8 mouse cellular contexts compared by ENCODE assay signal in genomic region chr19:5745756-5746710, GRCm38 (mm10). TPM values are rescaled to one million over a fixed set of nuclear protein-coding genes. Genes with fewer than 3 reads are reported as not detected.
DNase-seq lines count a peak whose midpoint lies in the region; ATAC-seq and TF ChIP-seq lines count a peak whose summit lies in the region.

No protein-coding gene starts in this region.

- TF ChIP-seq EP300 in liver, embryonic 14.5 days (IDR thresholded peaks at IDR 0.05; ENCODE audit: low read depth): no peak

- H3K27ac ChIP-seq in forebrain, embryonic 12.5 days: no peak overlapping the region
- H3K27ac ChIP-seq in liver, embryonic 14.5 days: no peak overlapping the region

- DNase-seq in cerebellum, adult 11-12 months: peak; percentile 43
- DNase-seq in cerebellum, adult 9-11 months: no peak
- peak; percentile 87 for DNase-seq in A20 (ENCODE audit: low read depth, low spot score)
- no peak for DNase-seq in liver, embryonic 14.5 days (ENCODE audit: low read depth in 3 of 3, low spot score in 3 of 3)
- no peak for DNase-seq in left cerebral cortex, postnatal 4 days
- no peak for DNase-seq in spleen, postnatal 36 days (ENCODE audit: low spot score in 2 of 2)
- DNase-seq in thymus, postnatal 0 days (ENCODE audit: low spot score): no peak

- no peaks in the 10 kb centered on the region for H3K36me3 ChIP-seq in forebrain, embryonic 12.5 days (replicated peaks)
- H3K36me3 ChIP-seq in liver, embryonic 14.5 days (replicated peaks; ENCODE audit: control insufficient read depth, insufficient read depth, low read depth): no peaks in the 10 kb centered on the region

- peak overlapping the region; percentile 55 for H3K4me2 ChIP-seq in forebrain, embryonic 12.5 days
- H3K4me2 ChIP-seq in liver, embryonic 14.5 days (ENCODE audit: low read depth): peak overlapping the region; percentile 28; the same call in 1 of the 2 replicates

- H3K9me3 ChIP-seq in forebrain, embryonic 12.5 days: no peaks in the 10 kb centered on the region
- no peaks in the 10 kb centered on the region for H3K9me3 ChIP-seq in liver, embryonic 14.5 days (ENCODE audit: control insufficient read depth, low read length)

- no peak for TF ChIP-seq CTCF in liver, embryonic 14.5 days (IDR thresholded peaks at IDR 0.05; ENCODE audit: low read depth)

- ATAC-seq in forebrain, embryonic 12.5 days (ENCODE audit: low FRiP score): no peak
- no peak for ATAC-seq in liver, embryonic 14.5 days (ENCODE audit: insufficient read depth)

- peak overlapping the region; percentile 47 for H3K9ac ChIP-seq in forebrain, embryonic 12.5 days
- H3K9ac ChIP-seq in liver, embryonic 14.5 days (replicated peaks): no peak overlapping the region

- intact Hi-C loops in left cerebral cortex, postnatal 4 days (cut with DNase I): no loop called here

- H3K4me1 ChIP-seq in forebrain, embryonic 12.5 days: peaks cover 42% of the 10 kb centered on the region
- H3K4me1 ChIP-seq in liver, embryonic 14.5 days (replicated peaks; ENCODE audit: control insufficient read depth in 2 of 2, insufficient read depth in 2 of 2, low read length in 1 of 2): peaks cover 0 to 5% of the 10 kb centered on the region in 2 experiments; a peak in 2 of 4 replicates

- H3K27me3 ChIP-seq in forebrain, embryonic 12.5 days: peaks cover 84% of the 10 kb centered on the region
- H3K27me3 ChIP-seq in liver, embryonic 14.5 days (ENCODE audit: control insufficient read depth, insufficient read depth, low read length): peaks cover 79% of the 10 kb centered on the region

- 3% methylated on average over 35 of the region's 36 CpGs for WGBS in forebrain, embryonic 12.5 days
- 8% methylated on average over 36 of the region's 36 CpGs for WGBS in liver, embryonic 14.5 days (ENCODE audit: insufficient replicate concordance)

- peak overlapping the region; percentile 17 for H3K4me3 ChIP-seq in forebrain, embryonic 12.5 days (replicated peaks)
- no peak overlapping the region for H3K4me3 ChIP-seq in liver, embryonic 14.5 days (ENCODE audit: insufficient read depth in 1 of 2, low read depth in 2 of 2, low read length in 2 of 2)

RNA-seq across cellular contexts. Expression of gene Ltbp3, which starts 5.3 kb away (rescaled TPM):
- polyA plus RNA-seq in forebrain, embryonic 12.5 days (2016; fragmentation: Nextera tagmentation; extraction: Ambion mirVana): 10.0 and 12.0 TPM in 2 replicates
- 1.9 and 2.1 TPM in 2 replicates for polyA plus RNA-seq in liver, embryonic 14.5 days (2012; rRNA removed)
- 0.85 and 1.6 TPM in 2 replicates for polyA plus RNA-seq in liver, embryonic 14.5 days (2014; fragmentation: Nextera tagmentation; extraction: Ambion mirVana)
- total RNA-seq in left cerebral cortex, postnatal 4 days (2021): 10 to 100 TPM; 23.8 to 23.9 TPM
- 9.7 and 10.2 TPM in 2 replicates for polyA plus RNA-seq in thymus, postnatal 0 days (2015; fragmentation: Nextera tagmentation; extraction: Ambion mirVana)

RNA-seq across cellular contexts. Expression of gene Fam89b, which starts 16.6 kb away (rescaled TPM):
- 170 and 172 TPM in 2 replicates for polyA plus RNA-seq in forebrain, embryonic 12.5 days (2016; fragmentation: Nextera tagmentation; extraction: Ambion mirVana)
- 44.0 and 50.9 TPM in 2 replicates for polyA plus RNA-seq in liver, embryonic 14.5 days (2012; rRNA removed)
- 40.6 and 41.0 TPM in 2 replicates for polyA plus RNA-seq in liver, embryonic 14.5 days (2014; fragmentation: Nextera tagmentation; extraction: Ambion mirVana)
- total RNA-seq in left cerebral cortex, postnatal 4 days (2021): 10 to 100 TPM; 72.4 to 72.5 TPM
- polyA plus RNA-seq in thymus, postnatal 0 days (2015; fragmentation: Nextera tagmentation; extraction: Ambion mirVana): 91.8 and 92.5 TPM in 2 replicates

RNA-seq across cellular contexts. Expression of gene Ehbp1l1, which starts 19.9 kb away (rescaled TPM):
- polyA plus RNA-seq in forebrain, embryonic 12.5 days (2016; fragmentation: Nextera tagmentation; extraction: Ambion mirVana): 6.1 and 6.7 TPM in 2 replicates
- 70.8 and 95.5 TPM in 2 replicates for polyA plus RNA-seq in liver, embryonic 14.5 days (2012; rRNA removed)
- polyA plus RNA-seq in liver, embryonic 14.5 days (2014; fragmentation: Nextera tagmentation; extraction: Ambion mirVana): 66.0 and 76.7 TPM in 2 replicates
- 10 to 100 TPM; 41.9 to 48.6 TPM for total RNA-seq in left cerebral cortex, postnatal 4 days (2021)
- polyA plus RNA-seq in thymus, postnatal 0 days (2015; fragmentation: Nextera tagmentation; extraction: Ambion mirVana): 17.6 TPM in 2 replicates

RNA-seq across cellular contexts. Expression of gene Scyl1, which starts 25.2 kb away (rescaled TPM):
- polyA plus RNA-seq in forebrain, embryonic 12.5 days (2016; fragmentation: Nextera tagmentation; extraction: Ambion mirVana): 63.4 and 65.3 TPM in 2 replicates
- polyA plus RNA-seq in liver, embryonic 14.5 days (2012; rRNA removed): 21.1 and 27.1 TPM in 2 replicates
- 15.8 and 18.6 TPM in 2 replicates for polyA plus RNA-seq in liver, embryonic 14.5 days (2014; fragmentation: Nextera tagmentation; extraction: Ambion mirVana)
- 10 to 100 TPM; 81.7 to 81.8 TPM for total RNA-seq in left cerebral cortex, postnatal 4 days (2021)
- polyA plus RNA-seq in thymus, postnatal 0 days (2015; fragmentation: Nextera tagmentation; extraction: Ambion mirVana): 38.0 and 40.9 TPM in 2 replicates

RNA-seq across cellular contexts. Expression of gene Kcnk7, which starts 41.9 kb away (rescaled TPM):
- polyA plus RNA-seq in forebrain, embryonic 12.5 days (2016; fragmentation: Nextera tagmentation; extraction: Ambion mirVana): 0.29 TPM in 1 of 2 replicates, not detected in the other
- polyA plus RNA-seq in liver, embryonic 14.5 days (2012; rRNA removed): 0.04 TPM in 1 of 2 replicates, not detected in the other
- 0.17 and 0.27 TPM in 2 replicates for polyA plus RNA-seq in liver, embryonic 14.5 days (2014; fragmentation: Nextera tagmentation; extraction: Ambion mirVana)
- not detected for total RNA-seq in left cerebral cortex, postnatal 4 days (2021)
- 0.32 and 0.74 TPM in 2 replicates for polyA plus RNA-seq in thymus, postnatal 0 days (2015; fragmentation: Nextera tagmentation; extraction: Ambion mirVana)

Comparison
In these comparisons a context has a peak if more than half of its experiments do, and no peak if none do; other contexts are left out.
1. DNase-seq: peak in cerebellum, adult 11-12 months (single experiment) and A20 (single experiment); none in cerebellum, adult 9-11 months (single experiment), liver, embryonic 14.5 days (0 of 3), left cerebral cortex, postnatal 4 days (single experiment), spleen, postnatal 36 days (0 of 2) and thymus, postnatal 0 days (single experiment).